Mouse (Mus musculus) liver (tissue): ENCODE results near the gene Rnf111.
"Not testable (repeated sequence)": the region's sequence is repeated elsewhere in the genome, so short reads cannot be mapped to it uniquely, and the experiment has no call there.

Source experiments
- DNase-seq: peaks from one replicate; pipeline ENCODE4 v3.0.0-alpha.2; 2020; ENCODE audit warnings: mixed read lengths

The Rnf111 gene

DNA sequence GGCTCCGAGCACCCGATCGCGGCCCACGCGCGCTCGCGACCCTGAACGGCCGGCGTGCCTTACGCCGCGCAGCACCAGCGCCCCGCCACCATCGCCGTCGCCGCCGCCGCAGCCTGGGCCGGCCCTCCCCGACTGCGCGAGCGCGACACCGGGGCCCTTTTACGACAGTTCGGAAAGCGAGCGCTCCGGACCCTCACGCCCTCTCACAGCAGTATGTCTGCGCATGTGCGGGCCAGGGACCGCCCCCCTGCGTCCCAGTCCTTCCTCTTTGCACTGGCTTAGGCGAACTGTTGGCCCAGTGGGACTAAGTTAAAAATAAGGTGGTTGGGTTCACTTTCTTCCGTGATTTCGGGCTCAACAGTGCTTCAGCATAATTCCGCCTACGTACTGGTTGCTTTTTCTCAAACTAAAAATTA, at the start of gene Rnf111:
Gene Rnf111 (minus strand): TSS at position 100 of the 416 bp plus-strand sequence.
- peak; percentile 98 for DNase-seq

DNA sequence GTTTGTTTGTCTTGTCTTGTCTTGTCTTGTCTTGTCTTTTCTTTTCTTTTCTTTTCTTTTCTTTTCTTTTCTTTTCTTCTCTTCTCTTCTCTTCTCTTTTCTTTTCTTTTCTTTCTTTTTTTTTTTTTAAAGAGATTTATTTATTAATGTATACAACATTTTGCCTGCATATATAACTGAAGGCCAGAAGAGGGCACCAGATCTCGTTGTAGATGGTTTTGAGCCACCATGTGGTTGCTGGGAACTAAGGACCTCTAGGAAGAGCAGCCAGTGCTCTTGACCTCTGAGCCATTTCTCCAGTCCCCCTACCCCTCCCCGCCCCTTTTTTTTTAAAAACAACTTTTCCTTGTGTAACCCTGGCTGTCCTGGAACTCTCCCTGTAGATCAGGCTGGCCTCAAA, 48.7 kb upstream of the Rnf111 start:
- DNase-seq: not testable (repeated sequence)

DNA sequence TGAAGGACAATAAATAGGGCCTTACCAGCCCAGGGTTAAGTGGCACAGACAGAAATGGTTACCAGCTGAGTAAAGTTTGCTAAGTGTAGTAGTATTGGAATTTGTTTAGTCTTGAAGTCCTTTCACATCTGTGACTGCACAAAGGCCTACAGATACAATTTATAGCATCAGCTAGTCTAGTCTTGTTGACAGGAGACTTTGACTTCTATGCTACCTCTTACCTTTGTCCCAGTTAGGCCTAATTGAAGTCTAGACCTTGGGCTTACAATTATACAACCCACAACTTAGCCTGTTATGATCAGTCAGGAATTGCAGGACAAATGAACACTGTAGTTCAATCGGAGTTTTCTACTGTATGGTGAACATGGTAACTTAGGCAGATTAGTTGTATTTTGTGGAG, 48.0 kb upstream of the Rnf111 start:
- DNase-seq: no peak

DNA sequence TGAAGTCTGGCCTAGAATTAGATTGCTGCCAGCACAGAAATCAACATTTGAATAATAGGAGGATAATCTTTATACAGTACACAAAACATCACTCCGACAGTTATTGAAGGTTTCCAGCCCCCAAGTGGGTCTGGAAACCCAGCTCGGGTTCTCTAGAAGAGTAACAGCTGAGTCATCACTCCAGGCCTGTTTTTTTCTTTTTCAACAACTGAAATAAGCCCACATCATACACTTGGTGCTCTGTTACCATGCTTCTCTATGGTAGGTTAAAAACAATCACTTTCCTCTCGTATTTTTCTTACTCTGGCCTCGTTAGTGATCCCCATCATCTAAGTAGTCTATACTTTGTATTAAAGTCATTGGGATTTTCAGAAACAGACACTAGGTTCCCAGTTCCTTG, 44.8 kb upstream of the Rnf111 start:
- DNase-seq: no peak

DNA sequence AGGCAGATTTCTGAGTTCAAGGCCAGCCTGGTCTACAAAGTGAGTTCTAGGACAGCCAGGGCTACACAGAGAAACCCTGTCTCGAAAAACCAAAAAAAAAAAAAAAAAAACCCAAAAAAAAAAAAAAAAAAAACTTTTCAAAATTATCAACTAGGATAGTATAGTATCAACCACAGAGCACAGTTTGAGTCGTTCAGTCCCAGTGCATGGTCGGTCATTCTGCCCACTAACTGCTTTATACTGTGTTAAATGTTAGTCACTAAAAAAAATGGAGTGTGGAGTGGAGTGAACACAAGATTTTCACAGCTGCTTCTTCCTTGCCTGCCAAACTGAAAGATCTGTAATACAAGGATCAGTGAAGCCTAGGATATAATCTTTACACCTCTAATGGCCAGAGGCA, 43.1 kb upstream of the Rnf111 start:
- DNase-seq: not testable (repeated sequence)

DNA sequence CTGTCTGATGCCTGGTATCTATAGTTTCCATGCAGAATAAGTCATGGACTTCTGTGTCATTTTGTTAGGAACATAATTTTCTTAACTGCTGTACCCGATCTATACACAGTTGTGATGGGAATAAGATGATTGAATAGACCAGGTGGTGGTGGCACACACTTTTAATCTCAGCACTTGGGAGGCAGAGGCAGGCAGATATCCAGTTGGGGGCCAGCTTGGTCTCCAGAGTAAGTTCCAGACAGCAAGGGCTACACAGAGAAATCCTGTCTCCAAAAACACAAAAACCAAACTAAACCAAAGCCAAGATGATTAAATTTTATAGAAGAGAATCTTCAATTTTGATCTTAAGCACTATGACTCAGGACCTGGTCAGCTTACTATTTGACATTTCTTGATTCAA, 41.3 kb upstream of the Rnf111 start:
- no peak for DNase-seq

DNA sequence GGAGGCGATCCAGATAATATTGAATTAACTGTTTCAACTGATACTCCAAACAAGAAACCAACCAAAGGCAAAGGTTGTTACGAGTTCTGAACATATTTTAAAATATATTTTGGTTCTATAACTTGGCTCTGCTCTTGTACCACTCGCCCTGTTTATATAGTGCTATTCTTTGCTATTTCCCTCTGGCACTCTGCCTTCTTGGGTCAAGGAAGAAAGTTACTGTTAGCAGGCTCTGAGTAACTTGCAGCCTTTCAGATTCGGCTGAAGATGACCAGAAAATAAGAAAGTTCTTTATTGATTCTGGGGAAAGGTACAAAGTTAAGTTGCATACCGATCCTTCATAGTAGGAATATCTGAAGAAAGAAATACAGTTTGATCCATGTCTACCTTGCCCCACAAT, 40.5 kb upstream of the Rnf111 start:
- no peak for DNase-seq

DNA sequence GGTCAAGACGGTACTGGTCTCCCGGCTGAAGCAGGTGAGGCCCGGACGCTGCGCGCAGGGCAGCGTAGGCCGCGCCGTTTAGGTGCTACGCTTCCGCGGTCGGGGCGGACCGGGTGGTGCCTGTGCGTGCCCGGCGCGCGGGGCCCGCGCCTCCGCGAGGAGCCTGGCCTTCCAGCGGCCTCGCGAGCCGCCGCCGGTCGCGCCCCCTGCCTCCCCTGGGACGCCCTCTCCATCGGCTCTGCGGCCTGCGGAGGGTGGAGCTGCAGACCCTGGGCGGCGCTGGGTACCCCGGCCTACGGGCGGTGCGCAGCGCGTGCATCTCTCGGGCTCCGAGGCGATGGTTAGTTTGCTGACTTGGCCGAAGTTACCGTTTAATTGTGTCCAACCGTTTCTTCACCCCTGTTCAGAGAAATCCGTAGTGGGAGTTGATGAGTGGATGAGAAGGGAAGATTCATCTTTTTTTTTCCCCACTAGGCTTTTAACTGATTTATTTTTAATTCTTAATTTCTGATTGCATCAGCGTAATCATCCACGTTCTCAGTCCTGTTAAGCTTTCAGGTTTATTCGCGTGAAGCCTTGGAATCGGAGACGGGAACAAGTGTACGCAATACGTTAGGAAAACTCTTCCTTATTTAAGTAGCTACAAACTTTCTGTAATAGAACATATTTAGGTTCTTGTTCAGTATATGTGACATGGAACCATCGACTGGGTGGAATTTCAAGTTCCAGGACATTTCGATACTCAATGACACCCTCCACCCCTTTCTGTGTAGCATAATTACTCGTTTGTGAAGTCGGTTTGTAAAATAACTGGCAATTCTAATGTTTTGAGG, 39.7 kb upstream of the Rnf111 start:
- peak; percentile 83 for DNase-seq

DNA sequence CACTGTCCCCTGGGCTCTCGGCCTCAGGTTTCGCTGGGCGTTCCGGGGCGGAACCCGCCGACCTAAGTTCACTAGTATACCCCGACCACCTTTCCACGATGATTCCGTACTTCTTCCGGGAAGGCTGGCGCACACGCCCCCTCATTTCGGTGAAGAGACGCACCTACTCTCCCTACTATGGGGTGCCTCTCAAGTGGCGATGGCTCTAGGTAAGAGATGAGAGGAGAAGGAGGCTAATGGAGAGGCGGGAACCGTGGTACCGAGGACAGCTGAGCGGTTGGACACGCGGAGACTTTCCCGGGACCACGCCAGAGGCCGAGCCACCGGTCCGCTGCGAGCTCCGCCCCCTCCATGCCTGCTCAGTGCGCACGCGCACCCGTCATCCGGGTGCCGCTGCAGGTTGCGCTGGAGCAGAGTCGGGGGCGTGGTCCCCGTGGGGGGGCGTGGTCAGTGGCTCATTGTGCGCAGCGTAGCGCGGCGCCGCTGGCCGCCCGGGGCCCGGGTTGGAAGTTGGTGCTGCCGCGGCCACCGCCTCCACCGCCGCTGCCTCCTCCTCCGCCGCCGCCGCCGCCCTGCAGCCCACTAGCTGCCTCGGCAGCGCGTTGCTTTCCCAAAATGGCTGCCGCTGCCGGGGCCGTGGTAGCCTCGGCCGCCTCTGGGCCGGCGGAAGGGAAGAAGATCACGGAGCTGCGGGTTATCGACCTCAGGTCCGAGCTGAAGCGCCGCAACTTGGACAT, 38.9 kb upstream of the Rnf111 start, which contains the start of gene Sltm:
Gene Sltm (plus strand): TSS at position 450 of the 737 bp plus-strand sequence.
- DNase-seq: peak; percentile 100

DNA sequence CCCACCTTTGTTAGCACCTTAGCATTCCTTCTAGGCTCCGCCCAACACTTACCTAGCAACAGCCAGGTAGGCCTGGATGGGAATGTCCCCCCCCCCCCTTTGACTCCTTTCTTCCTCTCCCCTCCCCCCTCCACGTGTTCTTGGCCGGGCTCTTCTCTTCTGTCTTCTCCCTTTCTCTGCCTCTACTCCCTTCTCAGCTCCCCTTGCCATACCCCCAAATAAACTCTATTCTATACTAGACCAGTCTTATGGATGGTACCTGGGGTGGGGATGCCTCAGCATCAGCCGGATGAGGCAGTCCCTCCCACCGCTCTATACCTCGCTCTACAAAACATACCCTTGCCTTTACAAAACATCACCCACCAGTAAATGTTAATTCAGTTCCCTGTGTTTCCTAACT, 38.1 kb upstream of the Rnf111 start:
- no peak for DNase-seq

DNA sequence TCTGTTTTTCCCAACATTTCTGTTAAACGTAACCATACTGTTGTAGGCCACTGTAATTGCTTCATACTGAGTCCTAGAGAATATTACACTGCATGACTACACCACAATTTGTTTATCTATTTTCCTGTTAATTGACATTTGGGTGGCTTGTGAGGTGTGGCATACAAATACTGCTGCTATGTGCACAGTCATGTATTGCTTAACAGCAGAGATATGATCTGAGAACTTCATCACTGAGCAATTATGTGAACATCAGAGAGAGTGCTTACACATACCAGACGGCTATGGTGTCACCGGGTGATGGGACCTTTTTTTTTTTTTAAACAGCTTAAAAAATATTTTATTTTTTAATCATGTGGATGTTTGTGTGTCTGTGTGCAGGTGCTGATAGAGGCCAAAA, 29.8 kb upstream of the Rnf111 start:
- DNase-seq: no peak

DNA sequence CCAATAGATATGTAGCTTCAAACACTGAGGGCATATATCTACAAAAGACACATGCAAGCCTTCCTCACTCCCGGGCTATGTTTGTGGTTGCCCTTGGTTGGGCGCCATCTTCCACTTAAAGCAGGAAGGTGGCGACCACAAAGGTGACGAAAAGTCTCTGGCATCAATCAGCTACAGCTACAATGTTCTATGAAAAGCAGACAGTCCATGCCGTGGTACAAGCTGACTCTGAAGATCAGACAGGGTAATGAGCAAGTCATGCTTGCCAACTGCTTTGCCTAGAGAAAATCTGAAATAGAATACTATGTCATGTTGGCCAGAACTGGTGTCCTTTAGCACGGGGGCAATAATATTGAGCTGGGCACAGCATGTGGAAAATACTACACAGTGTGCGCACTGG, 20.8 kb upstream of the Rnf111 start:
- no peak for DNase-seq

DNA sequence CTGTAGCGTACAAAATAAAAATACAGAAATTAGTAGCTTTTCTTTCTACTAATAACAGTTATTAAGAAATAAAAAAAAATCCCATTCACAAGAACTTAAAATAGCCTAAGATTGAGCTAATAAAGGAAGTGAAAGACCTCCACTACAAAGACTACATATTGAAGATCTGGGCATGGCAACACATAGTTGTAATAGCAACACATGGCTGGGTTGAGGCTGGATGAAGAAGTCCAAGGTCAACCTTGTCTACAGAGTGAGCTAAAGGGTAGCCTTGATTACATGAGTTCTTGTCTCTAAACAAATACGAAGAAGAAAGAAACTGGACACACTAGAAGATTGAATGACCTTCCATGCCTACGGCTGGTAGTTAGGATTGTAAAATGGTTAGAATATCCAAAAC, 20.3 kb upstream of the Rnf111 start:
- no peak for DNase-seq

DNA sequence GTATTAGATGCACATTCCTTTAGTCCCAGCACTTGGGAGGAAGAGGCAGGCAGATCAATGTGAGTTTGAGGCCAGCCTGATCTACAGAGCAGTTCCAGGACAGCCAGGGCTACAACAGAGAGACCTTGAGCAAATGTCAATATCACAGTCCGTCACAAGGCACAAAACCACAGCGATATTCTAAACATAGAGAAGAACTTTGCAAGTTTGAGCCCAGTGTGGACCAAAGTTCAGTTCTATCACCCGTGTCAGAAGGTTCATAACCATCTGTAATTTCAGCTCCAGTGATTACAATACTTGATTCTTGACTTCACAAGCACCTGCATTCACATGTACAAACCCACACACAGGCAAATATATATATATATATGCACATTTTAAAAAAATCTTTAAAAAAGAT, 17.1 kb upstream of the Rnf111 start:
- DNase-seq: no peak

DNA sequence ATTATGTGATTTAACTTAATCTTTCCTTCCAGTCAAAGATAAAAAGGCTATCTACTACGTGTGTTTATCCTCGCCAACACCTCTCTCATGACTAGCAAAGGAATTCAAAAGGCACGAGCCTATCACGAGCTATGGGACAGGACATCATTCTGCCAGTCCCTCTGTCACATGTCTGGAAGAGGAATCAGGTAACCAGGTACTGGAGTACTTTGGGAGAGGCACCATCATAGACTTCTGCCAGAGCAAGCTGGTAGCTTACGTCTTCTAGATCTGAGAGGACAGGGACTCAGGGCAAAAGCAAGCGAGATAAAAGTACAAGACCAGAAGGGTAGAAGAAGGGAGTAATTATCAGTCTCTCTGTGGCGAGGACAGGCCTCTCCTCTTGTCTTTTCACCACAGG, 8.2 kb upstream of the Rnf111 start:
- no peak for DNase-seq

DNA sequence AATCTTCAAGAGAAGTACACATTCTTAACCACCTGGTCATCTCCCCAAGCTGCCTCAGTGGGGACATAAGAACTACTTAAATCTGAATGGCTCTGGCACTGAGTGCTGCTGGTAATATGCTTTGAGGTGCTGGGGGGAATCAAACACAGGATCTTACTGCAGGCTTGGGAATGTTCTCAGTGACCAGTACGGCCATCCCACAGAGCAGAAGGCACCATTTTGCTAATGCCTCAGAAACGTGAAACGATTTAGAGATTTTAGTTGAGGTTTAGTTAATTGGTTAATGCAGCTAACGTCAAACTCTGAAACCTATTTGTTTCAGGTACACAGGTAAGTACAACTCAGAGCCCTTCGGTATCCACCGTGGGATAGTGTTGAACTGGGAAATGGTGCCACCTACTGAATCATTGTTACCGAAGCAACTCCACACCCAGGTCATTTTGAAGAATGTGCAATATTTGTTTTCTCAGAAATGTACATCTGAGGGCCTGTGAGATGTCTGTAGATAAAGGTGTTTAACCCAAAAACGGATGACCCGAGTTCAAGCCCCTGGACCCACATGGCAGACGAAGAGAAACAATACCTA, 7.6 kb upstream of the Rnf111 start:
- DNase-seq: no peak

DNA sequence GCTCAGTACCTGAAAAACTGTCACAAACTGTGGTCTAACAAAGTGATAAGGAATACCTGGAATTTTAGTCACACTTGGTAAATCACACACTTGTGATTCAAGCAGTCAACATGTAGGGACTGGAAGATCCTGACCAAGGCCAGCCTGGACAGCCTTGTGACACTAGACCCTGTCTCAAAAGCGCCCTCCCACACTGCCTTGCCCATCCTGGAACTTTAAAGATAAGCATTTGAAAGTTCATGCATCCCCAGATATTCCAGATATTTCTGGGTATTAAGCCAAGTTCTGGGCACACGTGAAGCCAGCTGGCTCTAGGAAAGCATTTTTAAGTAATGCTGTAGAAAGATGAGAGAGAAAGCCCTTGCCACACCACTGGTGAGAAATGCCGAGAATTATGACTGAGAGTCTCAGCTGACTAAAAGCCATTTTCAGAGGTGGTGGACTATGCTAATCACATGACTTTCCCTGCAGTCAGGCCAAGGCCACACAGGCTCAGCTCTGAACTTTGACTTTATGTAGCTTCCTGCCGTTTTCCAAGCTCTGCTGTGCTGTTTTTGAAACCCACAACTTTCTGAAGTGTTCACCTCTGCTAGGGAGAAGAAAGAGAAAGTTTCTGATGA, 6.5 kb upstream of the Rnf111 start:
- no peak for DNase-seq

DNA sequence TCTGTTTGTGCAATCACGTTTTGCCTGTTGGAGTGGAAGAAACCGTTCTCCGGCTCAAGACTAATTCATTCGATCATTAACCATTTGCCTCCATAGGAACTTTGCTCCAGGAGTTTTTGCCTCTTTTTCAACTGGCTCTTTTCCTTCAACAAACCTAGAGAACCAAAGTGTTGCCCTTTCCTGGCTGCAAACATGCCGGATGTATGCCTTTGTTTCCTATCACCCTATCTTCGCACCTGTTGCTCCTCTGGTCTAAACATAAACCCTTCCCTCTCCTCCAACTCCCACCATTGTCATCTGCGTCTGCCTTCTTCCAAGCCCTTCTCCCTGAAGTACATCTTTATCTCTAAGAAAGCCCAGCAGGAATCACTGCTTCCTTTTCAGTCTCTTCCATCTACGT, 3.3 kb upstream of the Rnf111 start:
- DNase-seq: no peak

DNA sequence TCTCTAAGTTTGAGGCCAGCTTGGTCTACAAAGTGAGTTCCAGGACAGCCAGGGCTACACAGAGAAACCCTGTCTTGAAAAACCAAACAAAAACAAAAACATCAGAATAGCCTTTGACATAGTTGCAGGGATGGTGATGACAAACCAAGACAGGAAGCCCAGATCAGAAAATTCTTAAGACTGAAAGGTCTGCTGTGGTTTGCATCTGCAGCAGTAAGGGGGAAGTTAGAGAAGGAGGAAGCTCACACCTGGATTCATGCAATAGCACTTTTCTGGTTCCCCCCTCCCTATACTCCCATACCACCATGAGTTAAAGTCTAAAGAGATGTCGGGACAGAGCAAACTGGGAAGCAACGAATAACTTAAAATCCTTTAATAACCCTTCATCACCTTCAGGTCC, 2.7 kb upstream of the Rnf111 start:
- DNase-seq: no peak

DNA sequence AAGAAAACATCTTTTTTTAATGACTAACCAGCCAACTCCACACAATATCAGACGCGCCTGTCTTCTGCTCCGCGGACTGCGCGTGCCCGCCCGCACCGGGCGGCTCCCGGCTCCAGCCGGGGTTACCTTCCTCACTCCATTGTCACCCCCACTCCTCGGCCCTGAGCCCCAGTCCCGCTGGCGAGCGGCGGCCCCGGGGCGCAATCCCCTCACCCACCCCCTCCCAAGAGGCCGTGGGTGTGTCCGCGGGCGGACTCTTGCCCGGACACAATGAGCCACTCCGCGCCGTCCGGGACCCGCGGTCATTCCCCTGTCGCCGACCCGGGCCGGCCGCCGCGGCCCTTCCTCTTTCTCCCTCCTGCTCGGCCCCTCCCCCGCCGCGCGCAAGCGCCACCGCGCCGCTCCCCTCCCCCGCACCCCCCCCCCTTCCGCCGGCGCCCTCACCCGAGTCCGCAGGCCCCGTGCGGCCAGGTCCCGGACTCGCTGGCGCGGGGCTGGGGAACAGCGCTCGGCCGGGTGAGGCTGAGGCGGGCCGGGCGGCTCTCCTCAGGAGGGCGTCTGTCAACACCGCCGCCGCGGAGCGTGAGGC, 416 bp downstream of the Rnf111 start:
- DNase-seq: peak; percentile 79

DNA sequence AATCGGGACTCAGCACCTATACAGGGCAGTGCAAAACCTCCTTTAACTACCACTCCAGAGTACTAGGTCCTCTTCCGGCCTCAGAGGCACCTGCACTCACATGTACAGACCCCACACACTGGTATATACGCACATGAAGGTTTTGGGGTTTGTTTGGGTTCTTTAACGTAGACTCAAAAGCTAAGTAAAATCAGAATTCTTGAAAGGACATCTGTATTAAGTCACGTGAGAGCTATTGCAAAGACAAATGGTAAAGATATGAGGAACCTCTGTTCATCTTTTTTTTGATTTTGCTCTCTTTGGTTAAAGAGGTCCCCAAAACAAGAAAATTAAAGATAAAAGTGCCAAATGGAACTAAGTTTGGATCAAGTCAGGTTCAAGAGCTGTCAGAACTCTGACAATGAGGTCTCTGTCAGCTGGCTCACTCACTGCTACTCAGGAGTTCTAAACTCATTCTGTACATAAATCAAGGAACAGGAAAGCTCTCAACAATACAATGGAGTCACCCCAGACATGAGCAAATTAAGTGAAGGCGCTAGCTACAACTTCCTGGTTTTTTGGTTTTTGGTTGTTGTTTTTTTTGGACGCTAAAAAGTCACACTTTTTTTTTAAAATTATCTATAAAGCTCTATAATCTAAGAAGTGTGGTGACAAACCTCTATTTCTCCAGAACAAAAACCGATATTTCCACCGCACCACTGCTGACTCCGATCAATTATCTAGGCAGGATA, 1.1 kb downstream of the Rnf111 start:
- no peak for DNase-seq

DNA sequence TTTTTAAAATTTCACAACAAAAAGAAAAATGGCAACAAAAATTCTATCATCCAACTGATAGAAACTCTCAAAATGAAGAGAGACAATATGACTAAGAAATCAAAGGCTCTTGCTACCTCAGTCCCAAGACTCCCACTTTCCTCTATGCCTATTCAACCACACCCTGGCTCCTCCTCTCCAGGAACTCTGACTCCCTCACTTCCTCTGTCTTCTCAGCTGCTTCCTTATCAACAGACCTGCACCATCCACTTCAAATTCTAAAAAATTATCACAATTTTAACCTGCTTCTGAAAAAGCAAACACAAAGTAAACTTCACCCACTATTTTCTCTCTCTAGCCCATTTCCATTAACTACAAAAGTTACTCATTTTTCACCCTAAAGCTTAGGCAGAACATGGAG, 6.5 kb downstream of the Rnf111 start:
- DNase-seq: no peak
